Mouse (Mus musculus) central nervous system, embryonic 18 days (tissue): Measurements from ENCODE around the gene Gls. TPM values are rescaled to one million over a fixed set of nuclear protein-coding genes. Genes with fewer than 3 reads are reported as not detected.

ENCODE experiments used
- polyA plus RNA-seq: library from polyadenylated mRNA; depleted of rRNA; stranded (reverse); fragments of >200 nt; gene quantifications from 2 replicates; pipeline ENCODE4 v1.2.3, GENCODE M21; 2012; rRNA removed

Gls gene
- 234 and 245 TPM in 2 replicates for polyA plus RNA-seq

DNA sequence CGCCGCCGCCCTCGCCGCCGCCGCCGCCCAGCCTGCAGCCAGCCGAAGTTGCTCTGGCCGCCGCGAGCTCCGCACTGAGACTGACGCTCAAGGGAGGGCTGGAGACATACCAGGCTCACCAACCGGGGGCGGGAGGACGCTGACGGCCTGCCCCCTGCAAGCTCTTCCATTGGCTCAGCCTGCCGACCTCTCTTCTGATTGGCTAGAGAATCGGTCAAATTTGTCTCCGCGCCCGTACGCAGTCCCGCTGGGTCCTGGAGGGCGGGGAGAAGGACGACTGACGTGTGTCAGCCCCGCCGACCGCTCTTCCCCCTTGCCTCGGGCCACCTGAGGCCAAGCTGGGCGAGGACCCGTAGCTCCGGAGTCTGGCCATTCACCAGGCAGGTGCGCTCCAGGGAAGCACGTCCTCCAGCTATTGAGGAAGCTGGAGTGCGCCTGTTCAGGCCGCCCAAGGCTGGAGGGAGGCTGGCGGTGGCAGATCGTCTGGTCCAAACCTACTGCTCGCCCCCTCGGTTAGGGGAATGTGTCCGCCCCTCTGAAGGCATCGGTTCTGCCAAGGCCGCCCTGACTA, at the start of gene Gls:
Gene Gls (minus strand): TSS at position 90 of the 571 bp plus-strand sequence.

DNA sequence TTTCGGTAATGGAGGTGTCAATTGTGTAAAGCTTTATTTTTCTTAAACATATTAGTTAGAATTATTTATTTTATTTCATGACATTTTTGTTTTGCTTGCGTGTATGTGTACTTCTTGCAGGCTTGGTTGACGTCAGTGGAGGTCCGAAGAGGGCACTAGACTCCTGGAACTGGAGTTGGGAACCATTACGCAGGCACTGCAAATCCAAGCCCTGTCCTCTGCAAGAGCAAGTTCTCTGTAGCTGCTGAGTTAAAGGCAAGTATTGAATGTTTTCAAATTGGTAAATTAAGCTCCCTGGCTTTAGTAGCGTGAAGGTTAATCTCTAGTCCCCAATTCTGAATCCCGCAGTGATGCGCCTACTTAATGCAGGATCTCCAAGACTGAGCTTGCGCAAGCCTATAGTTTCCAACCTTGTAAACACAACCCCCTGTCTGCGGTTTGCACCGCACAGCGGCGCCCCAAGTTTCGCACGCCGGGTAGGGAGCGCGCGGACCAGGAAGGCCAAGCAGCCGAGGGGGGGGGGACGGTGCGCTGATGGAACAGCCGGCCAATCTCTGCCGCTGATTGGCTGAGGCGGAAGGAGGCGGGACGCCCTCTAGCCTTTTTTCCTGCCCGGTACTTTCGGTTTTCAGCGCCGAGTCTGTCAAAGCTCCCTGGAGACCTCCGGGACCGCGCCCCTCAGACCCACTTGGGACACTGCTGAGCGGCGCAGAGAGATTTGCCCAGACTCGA, 114.0 kb downstream of the Gls start, which contains the start of gene Stat1:
Gene Stat1 (plus strand): TSS at position 581 of the 732 bp plus-strand sequence.

Other genes starting within 250 kb of the Gls start
- 0.48 and 0.60 TPM in 2 replicates for gene Stat4, start 246.1 kb downstream of the Gls start, polyA plus RNA-seq
- 11.1 and 13.9 TPM in 2 replicates for gene Stat1, start 113.8 kb downstream of the Gls start, polyA plus RNA-seq